Mouse (Mus musculus): ENCODE results near the gene Ly6g5c. TPM values are rescaled to one million over a fixed set of nuclear protein-coding genes. Genes with fewer than 3 reads are reported as not detected.

The Ly6g5c gene
- polyA plus RNA-seq, 1 experiment from 2014 or later: not detected

GRCm38 (mm10) chr17:35079778-35080177 is 28.3 kb upstream of the Ly6g5c start:
- peak overlapping the region; percentile 32; the same call in 1 of the 2 replicates for H3K4me2 ChIP-seq (replicated peaks; ENCODE audit: low read depth)
- H3K27ac ChIP-seq (ENCODE audit: low read depth, low read length): peak overlapping the region; percentile 41; the same call in 1 of the 2 replicates

DNA sequence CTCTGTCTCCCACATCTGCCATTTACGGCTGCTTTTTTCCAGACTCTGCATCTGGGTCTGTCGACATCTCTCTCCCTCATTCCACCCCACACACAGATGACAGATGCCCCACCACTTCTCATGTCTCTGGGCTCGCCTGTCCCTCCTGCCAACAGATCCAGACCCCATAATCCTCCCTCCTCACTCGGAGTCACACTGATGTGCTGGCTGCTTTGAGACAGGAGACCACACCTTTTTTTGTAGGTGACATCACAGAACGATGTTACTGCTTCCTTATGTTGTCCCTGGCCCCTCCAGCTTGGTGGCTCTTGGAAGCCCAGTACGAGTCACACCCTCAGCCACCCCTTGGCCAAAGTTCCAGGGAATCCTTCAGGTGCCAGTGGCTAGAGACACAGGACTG is 27.8 kb upstream of the Ly6g5c start:
- H3K4me2 ChIP-seq (replicated peaks; ENCODE audit: low read depth): peak overlapping the region; percentile 32; the same call in 1 of the 2 replicates

More at GRCm38 (mm10) chr17:35079778-35080177, 28.3 kb upstream of the Ly6g5c start:
- H3K4me3 ChIP-seq (ENCODE audit: low read depth, low read length): no peak overlapping the region
- H3K9ac ChIP-seq (ENCODE audit: low read depth, low read length): 0 out of 2 replicates have a peak overlapping the region, but pooled peaks have one; percentile 11
- peak; percentile 58 for TF ChIP-seq CTCF (IDR thresholded peaks at IDR 0.05; ENCODE audit: low read depth)
- 28% methylated on average over 9 of the region's 9 CpGs for WGBS
- no peaks in the 10 kb centered on the region for H3K36me3 ChIP-seq (ENCODE audit: control insufficient read depth, insufficient read depth)
- ATAC-seq: peak; percentile 76
- H3K9me3 ChIP-seq (ENCODE audit: control insufficient read depth): no peaks in the 10 kb centered on the region
- no peaks in the 10 kb centered on the region for H3K27me3 ChIP-seq (replicated peaks; ENCODE audit: control insufficient read depth, insufficient read depth, low read length)
- H3K4me1 ChIP-seq (replicated peaks; ENCODE audit: control insufficient read depth, insufficient read depth, low read length): peaks cover 11% of the 10 kb centered on the region; the same call in 1 of the 2 replicates

GRCm38 (mm10) chr17:35080710-35081109 is 27.4 kb upstream of the Ly6g5c start:
- no peak for ATAC-seq
- Histone ChIP-seq H3K27ac (ENCODE audit: low read depth, low read length) (0 out of 2 replicates have a peak overlapping the region, but pooled peaks have one; percentile 41), H3K9me3 (ENCODE audit: control insufficient read depth) (no peaks in the 10 kb centered on the region), H3K9ac (ENCODE audit: low read depth, low read length) (no peak overlapping the region), H3K27me3 (replicated peaks; ENCODE audit: control insufficient read depth, insufficient read depth, low read length) (no peaks in the 10 kb centered on the region), H3K4me2 (replicated peaks; ENCODE audit: low read depth) (no peak overlapping the region), H3K4me3 (ENCODE audit: low read depth, low read length) (no peak overlapping the region), H3K4me1 (replicated peaks; ENCODE audit: control insufficient read depth, insufficient read depth, low read length) (peaks cover 11% of the 10 kb centered on the region; the same call in 1 of the 2 replicates), H3K36me3 (ENCODE audit: control insufficient read depth, insufficient read depth) (no peaks in the 10 kb centered on the region)
- TF ChIP-seq CTCF (IDR thresholded peaks at IDR 0.05; ENCODE audit: low read depth): no peak
- 89% methylated on average over 4 of the region's 4 CpGs for WGBS

More for the DNA sequence above, 27.8 kb upstream of the Ly6g5c start:
- Histone ChIP-seq H3K9me3 (ENCODE audit: control insufficient read depth) (no peaks in the 10 kb centered on the region), H3K36me3 (ENCODE audit: control insufficient read depth, insufficient read depth) (no peaks in the 10 kb centered on the region), H3K27ac (ENCODE audit: low read depth, low read length) (peak overlapping the region; percentile 41; the same call in 1 of the 2 replicates), H3K9ac (ENCODE audit: low read depth, low read length) (0 out of 2 replicates have a peak overlapping the region, but pooled peaks have one; percentile 11), H3K4me1 (replicated peaks; ENCODE audit: control insufficient read depth, insufficient read depth, low read length) (peaks cover 11% of the 10 kb centered on the region; the same call in 1 of the 2 replicates), H3K27me3 (replicated peaks; ENCODE audit: control insufficient read depth, insufficient read depth, low read length) (no peaks in the 10 kb centered on the region), H3K4me3 (ENCODE audit: low read depth, low read length) (no peak overlapping the region)
- TF ChIP-seq CTCF (IDR thresholded peaks at IDR 0.05; ENCODE audit: low read depth): no peak
- WGBS: 32% methylated on average over 6 of the region's 6 CpGs
- ATAC-seq: peak; percentile 28

GRCm38 (mm10) chr17:35082841-35083576 is 25.1 kb upstream of the Ly6g5c start:
- Histone ChIP-seq H3K9ac (ENCODE audit: low read depth, low read length) (no peak overlapping the region), H3K36me3 (ENCODE audit: control insufficient read depth, insufficient read depth) (no peaks in the 10 kb centered on the region), H3K4me3 (ENCODE audit: low read depth, low read length) (no peak overlapping the region), H3K27me3 (replicated peaks; ENCODE audit: control insufficient read depth, insufficient read depth, low read length) (no peaks in the 10 kb centered on the region), H3K4me2 (replicated peaks; ENCODE audit: low read depth) (no peak overlapping the region), H3K27ac (ENCODE audit: low read depth, low read length) (no peak overlapping the region), H3K4me1 (replicated peaks; ENCODE audit: control insufficient read depth, insufficient read depth, low read length) (peaks cover 5% of the 10 kb centered on the region; the same call in 1 of the 2 replicates), H3K9me3 (ENCODE audit: control insufficient read depth) (no peaks in the 10 kb centered on the region)
- TF ChIP-seq CTCF (IDR thresholded peaks at IDR 0.05; ENCODE audit: low read depth): no peak
- WGBS: 87% methylated on average over 16 of the region's 16 CpGs
- ATAC-seq: no peak

GRCm38 (mm10) chr17:35083929-35084497 is 24.1 kb upstream of the Ly6g5c start:
- Histone ChIP-seq H3K27me3 (replicated peaks; ENCODE audit: control insufficient read depth, insufficient read depth, low read length) (no peaks in the 10 kb centered on the region), H3K9me3 (ENCODE audit: control insufficient read depth) (no peaks in the 10 kb centered on the region), H3K4me3 (ENCODE audit: low read depth, low read length) (no peak overlapping the region), H3K36me3 (ENCODE audit: control insufficient read depth, insufficient read depth) (no peaks in the 10 kb centered on the region), H3K27ac (ENCODE audit: low read depth, low read length) (no peak overlapping the region), H3K9ac (ENCODE audit: low read depth, low read length) (no peak overlapping the region), H3K4me1 (replicated peaks; ENCODE audit: control insufficient read depth, insufficient read depth, low read length) (peaks cover 2% of the 10 kb centered on the region; the same call in 1 of the 2 replicates), H3K4me2 (replicated peaks; ENCODE audit: low read depth) (no peak overlapping the region)
- no peak for TF ChIP-seq CTCF (IDR thresholded peaks at IDR 0.05; ENCODE audit: low read depth)
- 65% methylated on average over 3 of the region's 3 CpGs for WGBS
- no peak for ATAC-seq

- no peak within 1 kb of the TSS for H3K9ac ChIP-seq (ENCODE audit: low read depth, low read length)
- H3K4me2 ChIP-seq (replicated peaks; ENCODE audit: low read depth): no peak within 1 kb of the TSS
- no peak for ATAC-seq
- WGBS: 59% methylated on average over 7 of the region's 7 CpGs
- H3K9me3 ChIP-seq (ENCODE audit: control insufficient read depth): no peaks in the 10 kb centered on the region
- no peaks in the 10 kb centered on the region for H3K36me3 ChIP-seq (ENCODE audit: control insufficient read depth, insufficient read depth)
- no peak within 1 kb of the TSS for H3K27ac ChIP-seq (ENCODE audit: low read depth, low read length)
- no peak within 1 kb of the TSS for H3K4me3 ChIP-seq (ENCODE audit: low read depth, low read length)
- H3K4me1 ChIP-seq (replicated peaks; ENCODE audit: control insufficient read depth, insufficient read depth, low read length): peaks cover 8% of the 10 kb centered on the region; the same call in 1 of the 2 replicates
- H3K27me3 ChIP-seq (replicated peaks; ENCODE audit: control insufficient read depth, insufficient read depth, low read length): no peaks in the 10 kb centered on the region
- no peak for TF ChIP-seq CTCF (IDR thresholded peaks at IDR 0.05; ENCODE audit: low read depth)
Measured at GRCm38 (mm10) chr17:35085208-35085865, 22.7 kb upstream of the Ly6g5c start, which contains the start of gene Ly6g6f. TSS of gene Ly6g6f (minus strand) at chr17:35085610.

All from intestine, postnatal 0 days (tissue).